Comparison of ENCODE assay signal across 8 mouse cellular contexts in genomic region chr4:135855080-135855479, GRCm38 (mm10). TPM values are rescaled to one million over a fixed set of nuclear protein-coding genes. Genes with fewer than 3 reads are reported as not detected.
DNase-seq lines count a peak whose midpoint lies in the region; ATAC-seq and TF ChIP-seq lines count a peak whose summit lies in the region.

No protein-coding gene starts in this region.

- H3K4me3 ChIP-seq in kidney, embryonic 14.5 days (ENCODE audit: low read length): peak overlapping the region; percentile 95
- H3K4me3 ChIP-seq in forebrain, postnatal 0 days (ENCODE audit: low read depth, low read length): peak overlapping the region; percentile 92
- peak overlapping the region; percentile 80 to 88 for H3K4me3 ChIP-seq in liver, embryonic 14.5 days (ENCODE audit: insufficient read depth in 1 of 2, low read depth in 2 of 2, low read length in 2 of 2)

- H3K4me2 ChIP-seq in kidney, embryonic 14.5 days (replicated peaks; ENCODE audit: low read depth, low read length): peak overlapping the region; percentile 71
- peak overlapping the region; percentile 80 for H3K4me2 ChIP-seq in forebrain, postnatal 0 days (ENCODE audit: low read depth)
- peak overlapping the region; percentile 95 for H3K4me2 ChIP-seq in liver, embryonic 14.5 days (ENCODE audit: low read depth)

- ATAC-seq in kidney, embryonic 14.5 days (ENCODE audit: low FRiP score, low TSS enrichment): peak; percentile 32
- peak; percentile 4; the same call in 1 of the 2 replicates for ATAC-seq in forebrain, postnatal 0 days
- no peak for ATAC-seq in liver, embryonic 14.5 days (ENCODE audit: insufficient read depth)
- no peak for ATAC-seq in megakaryocyte-erythroid progenitor cell, adult 5-6 weeks (replicated peaks; ENCODE audit: low FRiP score, low TSS enrichment, poor library complexity, severe bottlenecking)

- peaks cover 26% of the 10 kb centered on the region for H3K4me1 ChIP-seq in kidney, embryonic 14.5 days (ENCODE audit: control insufficient read depth, insufficient read depth, low read length)
- H3K4me1 ChIP-seq in forebrain, postnatal 0 days (ENCODE audit: insufficient read depth): peaks cover 13% of the 10 kb centered on the region; the same call in 1 of the 2 replicates
- H3K4me1 ChIP-seq in liver, embryonic 14.5 days (replicated peaks; ENCODE audit: control insufficient read depth in 2 of 2, insufficient read depth in 2 of 2, low read length in 1 of 2): peaks cover 49 to 66% of the 10 kb centered on the region in 2 experiments

- H3K27me3 ChIP-seq in kidney, embryonic 14.5 days (ENCODE audit: control insufficient read depth, insufficient read depth, low read length): no peaks in the 10 kb centered on the region
- no peaks in the 10 kb centered on the region for H3K27me3 ChIP-seq in forebrain, postnatal 0 days (ENCODE audit: insufficient read depth, low read length)
- no peaks in the 10 kb centered on the region for H3K27me3 ChIP-seq in liver, embryonic 14.5 days (ENCODE audit: control insufficient read depth, insufficient read depth, low read length)

- no peak for DNase-seq in kidney, adult 11 months
- peak; percentile 83 for DNase-seq in R1 (ENCODE audit: low read depth, low spot score)
- DNase-seq in forebrain, postnatal 0 days: no peak
- DNase-seq in liver, embryonic 14.5 days (ENCODE audit: low read depth in 3 of 3, low spot score in 3 of 3): no peak
- DNase-seq in testis, postnatal 10 days (ENCODE audit: low spot score): peak; percentile 50
- DNase-seq in spleen, postnatal 10 days (ENCODE audit: low spot score in 2 of 2): no peak

- H3K27ac ChIP-seq in kidney, embryonic 14.5 days (ENCODE audit: low read depth, low read length): peak overlapping the region; percentile 99
- H3K27ac ChIP-seq in forebrain, postnatal 0 days (ENCODE audit: low read depth, low read length): peak overlapping the region; percentile 99
- H3K27ac ChIP-seq in liver, embryonic 14.5 days: peak overlapping the region; percentile 94

- peak overlapping the region; percentile 98 for H3K9ac ChIP-seq in kidney, embryonic 14.5 days (ENCODE audit: low read depth, low read length)
- peak overlapping the region; percentile 91 for H3K9ac ChIP-seq in forebrain, postnatal 0 days
- peak overlapping the region; percentile 92 for H3K9ac ChIP-seq in liver, embryonic 14.5 days (replicated peaks)

- TF ChIP-seq CTCF in forebrain, postnatal 0 days (IDR thresholded peaks at IDR 0.05; ENCODE audit: low read depth): peak; percentile 45
- TF ChIP-seq CTCF in liver, embryonic 14.5 days (IDR thresholded peaks at IDR 0.05; ENCODE audit: low read depth): no peak

- H3K36me3 ChIP-seq in kidney, embryonic 14.5 days (ENCODE audit: control insufficient read depth, insufficient read depth, low read length): peaks cover 5% of the 10 kb centered on the region; the same call in 1 of the 2 replicates
- no peaks in the 10 kb centered on the region for H3K36me3 ChIP-seq in forebrain, postnatal 0 days (ENCODE audit: insufficient read depth)
- peaks cover 11% of the 10 kb centered on the region for H3K36me3 ChIP-seq in liver, embryonic 14.5 days (replicated peaks; ENCODE audit: control insufficient read depth, insufficient read depth, low read depth)

- H3K9me3 ChIP-seq in kidney, embryonic 14.5 days (ENCODE audit: control insufficient read depth, low read length): no peaks in the 10 kb centered on the region
- H3K9me3 ChIP-seq in forebrain, postnatal 0 days (ENCODE audit: low read length): no peaks in the 10 kb centered on the region
- no peaks in the 10 kb centered on the region for H3K9me3 ChIP-seq in liver, embryonic 14.5 days (ENCODE audit: control insufficient read depth, low read length)

- 6% methylated on average over 6 of the region's 6 CpGs for WGBS in kidney, embryonic 14.5 days
- 6% methylated on average over 6 of the region's 6 CpGs for whole genome bisulfite sequencing in forebrain, postnatal 0 days
- WGBS in liver, embryonic 14.5 days (ENCODE audit: insufficient replicate concordance): 2% methylated on average over 6 of the region's 6 CpGs

- TF ChIP-seq EP300 in liver, embryonic 14.5 days (IDR thresholded peaks at IDR 0.05; ENCODE audit: low read depth): no peak

RNA-seq across cellular contexts. Expression of gene Srsf10, which starts 0.5 kb away (rescaled TPM):
- 334 and 342 TPM in 2 replicates for polyA plus RNA-seq in kidney, embryonic 14.5 days (2014; fragmentation: Nextera tagmentation; extraction: Ambion mirVana)
- 96.4 and 114 TPM in 2 replicates for total RNA-seq in forebrain, postnatal 0 days (2014; rRNA removed)
- polyA plus RNA-seq in forebrain, postnatal 0 days (2015; fragmentation: Nextera tagmentation; extraction: Ambion mirVana): 131 and 143 TPM in 2 replicates
- 33.2 and 49.6 TPM in 2 replicates for polyA plus RNA-seq in liver, embryonic 14.5 days (2012; rRNA removed)
- 108 and 110 TPM in 2 replicates for polyA plus RNA-seq in liver, embryonic 14.5 days (2014; fragmentation: Nextera tagmentation; extraction: Ambion mirVana)
- total RNA-seq in megakaryocyte-erythroid progenitor cell, adult 5-6 weeks (2014; fragmentation: Nextera tagmentation): 272 and 280 TPM in 2 replicates
- 322 and 402 TPM in 2 replicates for total RNA-seq in megakaryocyte-erythroid progenitor cell, adult 5-6 weeks (2017)

RNA-seq across cellular contexts. Expression of gene Pnrc2, which starts 18.6 kb away (rescaled TPM):
- polyA plus RNA-seq in kidney, embryonic 14.5 days (2014; fragmentation: Nextera tagmentation; extraction: Ambion mirVana): 174 and 209 TPM in 2 replicates
- 64.4 and 75.0 TPM in 2 replicates for total RNA-seq in forebrain, postnatal 0 days (2014; rRNA removed)
- 60.9 and 73.0 TPM in 2 replicates for polyA plus RNA-seq in forebrain, postnatal 0 days (2015; fragmentation: Nextera tagmentation; extraction: Ambion mirVana)
- polyA plus RNA-seq in liver, embryonic 14.5 days (2012; rRNA removed): 25.4 and 43.4 TPM in 2 replicates
- 80.2 and 81.9 TPM in 2 replicates for polyA plus RNA-seq in liver, embryonic 14.5 days (2014; fragmentation: Nextera tagmentation; extraction: Ambion mirVana)
- 105 and 128 TPM in 2 replicates for total RNA-seq in megakaryocyte-erythroid progenitor cell, adult 5-6 weeks (2014; fragmentation: Nextera tagmentation)
- total RNA-seq in megakaryocyte-erythroid progenitor cell, adult 5-6 weeks (2017): 145 and 204 TPM in 2 replicates

RNA-seq across cellular contexts. Expression of gene Cnr2, which starts 40.1 kb away (rescaled TPM):
- 0.10 and 0.45 TPM in 2 replicates for polyA plus RNA-seq in kidney, embryonic 14.5 days (2014; fragmentation: Nextera tagmentation; extraction: Ambion mirVana)
- total RNA-seq in forebrain, postnatal 0 days (2014; rRNA removed): 0.24 and 0.31 TPM in 2 replicates
- 0.17 TPM in 1 of 2 replicates, not detected in the other for polyA plus RNA-seq in forebrain, postnatal 0 days (2015; fragmentation: Nextera tagmentation; extraction: Ambion mirVana)
- 1.6 and 2.1 TPM in 2 replicates for polyA plus RNA-seq in liver, embryonic 14.5 days (2012; rRNA removed)
- polyA plus RNA-seq in liver, embryonic 14.5 days (2014; fragmentation: Nextera tagmentation; extraction: Ambion mirVana): 2.3 and 2.5 TPM in 2 replicates
- 19.4 and 24.3 TPM in 2 replicates for total RNA-seq in megakaryocyte-erythroid progenitor cell, adult 5-6 weeks (2014; fragmentation: Nextera tagmentation)
- total RNA-seq in megakaryocyte-erythroid progenitor cell, adult 5-6 weeks (2017): 19.4 and 20.1 TPM in 2 replicates

Comparison
In these comparisons a context has a peak if more than half of its experiments do, and no peak if none do; other contexts are left out.
1. ATAC-seq: peak in kidney, embryonic 14.5 days (single experiment) and forebrain, postnatal 0 days (single experiment); none in liver, embryonic 14.5 days (single experiment) and megakaryocyte-erythroid progenitor cell, adult 5-6 weeks (single experiment).
2. DNase-seq: peak in R1 (single experiment) and testis, postnatal 10 days (single experiment); none in kidney, adult 11 months (single experiment), forebrain, postnatal 0 days (single experiment), liver, embryonic 14.5 days (0 of 3) and spleen, postnatal 10 days (0 of 2).
3. Peak in every context shown above with its lines, with median percentiles within 50 percentile points of each other: H3K27ac ChIP-seq, H3K4me2 ChIP-seq, H3K4me3 ChIP-seq and H3K9ac ChIP-seq.